Comparison of ENCODE assay signal across 32 mouse cellular contexts in the genomic region with DNA sequence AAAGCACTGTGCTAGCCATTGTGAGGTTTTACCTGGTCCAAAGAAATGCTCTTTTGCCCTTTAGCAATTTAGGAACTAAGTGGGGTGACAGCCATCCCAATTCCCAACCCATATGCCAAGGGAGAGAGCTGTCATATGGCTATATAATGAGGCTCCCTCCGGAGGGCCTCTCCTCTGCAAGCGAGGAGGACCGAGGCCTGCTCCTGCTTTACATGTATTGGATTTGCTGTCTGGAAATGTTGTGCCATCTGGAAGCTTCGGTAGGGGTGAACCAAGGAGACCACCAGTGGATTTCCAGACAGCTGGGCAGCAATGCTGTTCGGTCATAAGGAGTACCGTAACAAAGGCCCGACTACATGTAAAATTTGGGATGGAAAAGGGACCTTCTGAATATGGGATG. TPM values are rescaled to one million over a fixed set of nuclear protein-coding genes. Genes with fewer than 3 reads are reported as not detected.
DNase-seq lines count a peak whose midpoint lies in the region; ATAC-seq and TF ChIP-seq lines count a peak whose summit lies in the region.
"Had no signal": no experiment of that assay in that cellular context is flagged by ENCODE, and none has a peak within 500 bp of the region (broad histone marks: within the 10 kb centered on the region; RNA-seq: fewer than 3 reads in every experiment).

No protein-coding gene starts in this region.

- WGBS in hindbrain, embryonic 12.5 days, result 70% methylated on average over 7 of the region's 7 CpGs
- 64% methylated on average over 7 of the region's 7 CpGs for WGBS in hindbrain, postnatal 0 days

- peak; percentile 59 for ATAC-seq in hindbrain, embryonic 12.5 days (ENCODE audit: low FRiP score)
- 0 out of 2 replicates have a peak, but pooled peaks have one; percentile 49 for ATAC-seq in hindbrain, postnatal 0 days
- ATAC-seq: forebrain, postnatal 0 days; intestine, postnatal 0 days; Patski had no signal

- TF ChIP-seq CTCF in hindbrain, postnatal 0 days (IDR thresholded peaks at IDR 0.05; ENCODE audit: low read depth), result no peak

- H3K4me3 ChIP-seq in hindbrain, embryonic 12.5 days, result no peak overlapping the region
- no peak overlapping the region for H3K4me3 ChIP-seq in hindbrain, postnatal 0 days (ENCODE audit: low read length)
- H3K4me3 ChIP-seq: embryonic facial prominence, embryonic 13.5 days; forebrain, embryonic 12.5 days; heart, embryonic 10.5 days; heart, embryonic 15.5 days; limb, embryonic 10.5 days; limb, embryonic 15.5 days; liver, embryonic 13.5 days had no signal

- no peaks in the 10 kb centered on the region for H3K36me3 ChIP-seq in hindbrain, embryonic 12.5 days
- no peaks in the 10 kb centered on the region for H3K36me3 ChIP-seq in hindbrain, postnatal 0 days (ENCODE audit: insufficient read depth, low read length)
- H3K36me3 ChIP-seq: embryonic facial prominence, embryonic 13.5 days; forebrain, embryonic 12.5 days; heart, embryonic 10.5 days; heart, embryonic 15.5 days; limb, embryonic 10.5 days; limb, embryonic 15.5 days; liver, embryonic 13.5 days had no signal

- H3K4me2 ChIP-seq in hindbrain, embryonic 12.5 days (replicated peaks), result no peak overlapping the region
- no peak overlapping the region for H3K4me2 ChIP-seq in hindbrain, postnatal 0 days (ENCODE audit: low read depth, low read length)
- H3K4me2 ChIP-seq: embryonic facial prominence, embryonic 13.5 days; forebrain, embryonic 12.5 days; heart, embryonic 15.5 days; limb, embryonic 15.5 days; liver, embryonic 13.5 days had no signal

- peak; percentile 22 for DNase-seq in left cerebral cortex, postnatal 4 days
- no peak for DNase-seq in left cerebral cortex, postnatal 36 days (ENCODE audit: low spot score in 2 of 2)
- peak; percentile 38 for DNase-seq in hindbrain, postnatal 0 days (ENCODE audit: low spot score)
- no peak for DNase-seq in kidney, postnatal 10 days
- DNase-seq in frontal cortex, postnatal 25 days (ENCODE audit: low spot score in 2 of 2), result no peak
- no peak for DNase-seq in ovary, adult 18-20 months (ENCODE audit: low spot score)
- DNase-seq: adrenal gland, postnatal 10 days; cerebellum, adult 11-12 months; cerebellum, adult 9-11 months; forebrain, postnatal 0 days; gastrocnemius, postnatal 14 days; kidney, adult 9 months; kidney, postnatal 25 days; liver, embryonic 13.5 days; lung, adult 2 months; lung, postnatal 10 days; right cerebral cortex, adult 18-20 months; right cerebral cortex, postnatal 4 days; thymus, adult 18-20 months; thymus, postnatal 25 days had no signal

- no peaks in the 10 kb centered on the region for H3K9me3 ChIP-seq in hindbrain, embryonic 12.5 days (replicated peaks)
- H3K9me3 ChIP-seq in hindbrain, postnatal 0 days (ENCODE audit: low read length), result no peaks in the 10 kb centered on the region
- H3K9me3 ChIP-seq: embryonic facial prominence, embryonic 13.5 days; forebrain, embryonic 12.5 days; heart, embryonic 10.5 days; heart, embryonic 15.5 days; limb, embryonic 10.5 days; limb, embryonic 15.5 days; liver, embryonic 13.5 days had no signal

- intact Hi-C loops in left cerebral cortex, postnatal 4 days (cut with DNase I), result no loop called here
- intact Hi-C loops in left cerebral cortex, postnatal 36 days (cut with DNase I), result no loop called here

- no peak overlapping the region for H3K9ac ChIP-seq in hindbrain, embryonic 12.5 days
- no peak overlapping the region for H3K9ac ChIP-seq in hindbrain, postnatal 0 days (replicated peaks; ENCODE audit: low read length)
- H3K9ac ChIP-seq: embryonic facial prominence, embryonic 13.5 days; forebrain, embryonic 12.5 days; forebrain, postnatal 0 days; heart, embryonic 15.5 days; limb, embryonic 15.5 days; liver, embryonic 13.5 days had no signal

- no peaks in the 10 kb centered on the region for H3K27me3 ChIP-seq in hindbrain, embryonic 12.5 days
- H3K27me3 ChIP-seq in hindbrain, postnatal 0 days (ENCODE audit: insufficient read depth, low read length), result no peaks in the 10 kb centered on the region
- H3K27me3 ChIP-seq: embryonic facial prominence, embryonic 13.5 days; forebrain, embryonic 12.5 days; heart, embryonic 15.5 days; limb, embryonic 15.5 days; liver, embryonic 13.5 days; Patski had no signal

- no peak overlapping the region for H3K27ac ChIP-seq in hindbrain, embryonic 12.5 days
- no peak overlapping the region for H3K27ac ChIP-seq in hindbrain, postnatal 0 days
- H3K27ac ChIP-seq: embryonic facial prominence, embryonic 13.5 days; forebrain, embryonic 12.5 days; heart, embryonic 10.5 days; heart, embryonic 15.5 days; limb, embryonic 10.5 days; limb, embryonic 15.5 days; liver, embryonic 13.5 days; macrophage; stomach, postnatal 0 days had no signal

- peaks cover 14% of the 10 kb centered on the region for H3K4me1 ChIP-seq in hindbrain, embryonic 12.5 days
- no peaks in the 10 kb centered on the region for H3K4me1 ChIP-seq in hindbrain, postnatal 0 days (ENCODE audit: insufficient read depth, low read length)
- H3K4me1 ChIP-seq: embryonic facial prominence, embryonic 13.5 days; heart, embryonic 10.5 days; heart, embryonic 15.5 days; limb, embryonic 10.5 days; limb, embryonic 15.5 days; liver, embryonic 13.5 days had no signal

RNA-seq across cellular contexts. Expression of a gene that starts 37.0 kb away (rescaled TPM):
- total RNA-seq in left cerebral cortex, postnatal 4 days (2021), result 100 to 1,000 TPM; 139 to 161 TPM
- total RNA-seq in left cerebral cortex, postnatal 36 days (2021), result 100 to 1,000 TPM; 173 to 182 TPM
- 34.5 and 37.0 TPM in 2 replicates for polyA plus RNA-seq in hindbrain, embryonic 12.5 days (2016; fragmentation: Nextera tagmentation; extraction: Ambion mirVana)
- 88.1 and 107 TPM in 2 replicates for total RNA-seq in hindbrain, postnatal 0 days (2014; rRNA removed)
- 34.2 and 36.0 TPM in 2 replicates for polyA plus RNA-seq in hindbrain, postnatal 0 days (2015; fragmentation: Nextera tagmentation; extraction: Ambion mirVana)
- total RNA-seq: MEL had no signal
- polyA plus RNA-seq: macrophage had no signal

Comparison
In these comparisons a context has a peak if more than half of its experiments do, and no peak if none do; other contexts are left out.
1. DNase-seq: peak in left cerebral cortex, postnatal 4 days (single experiment) and hindbrain, postnatal 0 days (single experiment); none in left cerebral cortex, postnatal 36 days (0 of 2), kidney, postnatal 10 days (single experiment), frontal cortex, postnatal 25 days (0 of 2) and ovary, adult 18-20 months (single experiment).